8 mouse cellular contexts compared by ENCODE assay signal in the genomic region with DNA sequence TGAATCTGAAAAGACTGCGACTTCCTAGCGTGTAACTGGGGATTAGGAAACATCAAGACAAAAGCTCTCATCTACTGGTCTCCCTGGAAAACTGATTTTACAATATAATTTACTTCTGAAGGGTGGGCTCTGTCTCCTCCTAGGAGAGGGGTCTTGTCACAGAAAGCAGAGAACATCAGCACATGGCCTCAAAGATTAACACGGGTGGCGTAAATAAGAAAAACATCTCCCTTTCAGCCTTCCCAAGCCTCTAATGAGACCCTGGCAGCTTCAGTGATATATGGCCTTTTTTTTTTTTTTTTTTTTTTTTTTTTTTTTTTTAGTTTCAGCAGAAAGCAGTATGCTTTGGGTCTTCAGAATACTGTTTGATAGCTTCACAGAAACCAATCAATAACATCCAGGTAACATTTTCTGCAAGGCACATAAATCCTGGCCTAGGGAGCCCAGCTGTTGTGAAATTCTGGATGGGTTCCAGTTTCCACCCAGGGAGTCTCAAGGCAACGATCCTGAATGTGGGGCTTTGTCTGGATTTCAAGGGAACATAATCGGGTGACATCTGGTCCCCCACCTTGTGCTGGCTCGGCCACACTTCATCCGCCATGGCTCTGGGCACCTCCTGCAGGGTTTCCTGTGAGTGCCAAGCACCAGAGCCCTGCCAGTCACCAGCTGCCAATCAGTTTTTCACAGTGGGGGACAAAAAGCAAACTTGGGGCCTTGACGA.
DNase-seq lines count a peak whose midpoint lies in the region.

No protein-coding gene starts in this region.

- DNase-seq in right cerebral cortex, postnatal 10 days (ENCODE audit: low spot score in 2 of 2), result peak; percentile 41 to 44
- DNase-seq in right cerebral cortex, postnatal 14 days, result no peak
- peak; percentile 89 for DNase-seq in cerebellum, postnatal 25 days
- peak; percentile 8 for DNase-seq in gastrocnemius, postnatal 14 days
- DNase-seq in layer of hippocampus, postnatal 14 days (ENCODE audit: low spot score in 2 of 2), result peak; percentile 52 to 64
- peak; percentile 12 for DNase-seq in ovary, postnatal 14 days (ENCODE audit: low spot score)
- DNase-seq in thymus, postnatal 4 days, result no peak
- no peak for DNase-seq in left cerebral cortex, adult 8-10 months (ENCODE audit: low spot score in 2 of 2)

- intact Hi-C loops in gastrocnemius, postnatal 14 days (cut with DNase I; ENCODE audit: low total_unique reads), result no loop called here

Comparison
In these comparisons a context has a peak if more than half of its experiments do, and no peak if none do; other contexts are left out.
1. DNase-seq: peak in right cerebral cortex, postnatal 10 days (2 of 2), cerebellum, postnatal 25 days (2 of 2), gastrocnemius, postnatal 14 days (single experiment), layer of hippocampus, postnatal 14 days (2 of 2) and ovary, postnatal 14 days (single experiment); none in right cerebral cortex, postnatal 14 days (single experiment), thymus, postnatal 4 days (single experiment) and left cerebral cortex, adult 8-10 months (0 of 2).